Mouse (Mus musculus): Measurements from ENCODE around the gene Zcchc4. TPM values are rescaled to one million over a fixed set of nuclear protein-coding genes. Genes with fewer than 3 reads are reported as not detected.

Zcchc4 gene
- total and polyA plus RNA-seq, 3 experiments: 0.67 to 1.0 TPM; not detected in 1

DNA sequence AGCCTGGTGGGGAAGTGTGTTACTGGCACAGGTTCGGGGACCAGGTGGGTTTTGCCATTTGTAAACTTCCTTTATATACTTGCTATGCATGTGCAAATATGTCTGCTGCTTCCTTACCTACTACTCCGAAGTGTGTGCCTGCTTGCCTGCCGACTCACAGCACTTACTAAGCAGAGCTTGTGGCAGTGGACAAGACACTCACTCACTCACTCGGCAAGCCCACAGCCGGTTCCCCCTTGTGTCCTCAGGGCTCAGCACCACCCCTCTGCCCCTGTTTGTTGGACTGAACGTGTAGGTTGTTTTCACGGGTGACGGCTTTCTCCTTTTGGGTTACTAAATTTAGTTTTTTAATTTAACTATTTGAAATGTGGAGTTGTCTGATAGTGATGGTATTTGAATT is 31.1 kb downstream of the Zcchc4 start:
- Histone ChIP-seq H3K36me3 (ENCODE audit: control insufficient read depth in 1 of 2, insufficient read depth in 2 of 2, low read length in 2 of 2) (no peaks in the 10 kb centered on the region), H3K79me2 (ENCODE audit: control insufficient read depth, insufficient read depth, low read length, poor library complexity) (no peaks in the 10 kb centered on the region), H3K4me1 (ENCODE audit: control insufficient read depth in 1 of 2, insufficient read depth in 2 of 2, low read length in 2 of 2) (no peaks in the 10 kb centered on the region; a peak in 1 of 4 replicates), H3K27ac (ENCODE audit: control insufficient read depth, low read depth, low read length) (no peak overlapping the region), H3K4me3 (ENCODE audit: control insufficient read depth in 1 of 2, insufficient read depth in 1 of 2, low read depth in 2 of 2, low read length in 2 of 2) (no peak overlapping the region), H3K27me3 (ENCODE audit: control insufficient read depth in 1 of 2, insufficient read depth in 2 of 2, low read length in 2 of 2) (no peaks in the 10 kb centered on the region), H3K9me3 (replicated peaks; ENCODE audit: insufficient read depth, low read length) (no peaks in the 10 kb centered on the region), H3K9ac (ENCODE audit: control insufficient read depth, low read depth, low read length, poor library complexity, severe bottlenecking) (no peak overlapping the region)
- TF ChIP-seq POLR2AphosphoS2 (IDR thresholded peaks at IDR 0.05; ENCODE audit: low read length) (no peak), UBTF (IDR thresholded peaks at IDR 0.05; ENCODE audit: borderline replicate concordance, insufficient read depth, low read depth, low read length) (no peak), MXI1 (IDR thresholded peaks at IDR 0.05; ENCODE audit: low read depth, low read length) (no peak), NRF1 (IDR thresholded peaks at IDR 0.05; ENCODE audit: insufficient read depth, low read depth, low read length, poor library complexity, severe bottlenecking) (no peak), KAT2A (conservative IDR thresholded peaks at IDR 0.05; ENCODE audit: low read depth, low read length) (no peak), MYB (IDR thresholded peaks at IDR 0.05; ENCODE audit: low read depth, low read length) (no peak), TCF12 (IDR thresholded peaks at IDR 0.05; ENCODE audit: low read depth, low read length) (no peak), USF2 (IDR thresholded peaks at IDR 0.05; ENCODE audit: borderline replicate concordance in 1 of 2, insufficient read depth in 1 of 2, low read depth in 1 of 2, low read length in 2 of 2) (no peak), CHD2 (IDR thresholded peaks at IDR 0.05; ENCODE audit: low read length) (no peak), USF1 (IDR thresholded peaks at IDR 0.05; ENCODE audit: low read depth, low read length) (no peak), POLR2A (IDR thresholded peaks at IDR 0.05; ENCODE audit: control insufficient read depth in 1 of 2, insufficient read depth in 1 of 2, low read depth in 1 of 2, low read length in 2 of 2, poor library complexity in 1 of 2) (no peak), BHLHE40 (IDR thresholded peaks at IDR 0.05; ENCODE audit: borderline replicate concordance, low read depth, low read length) (no peak)
- no peak for DNase-seq (ENCODE audit: low read depth, low spot score)

- no peaks in the 10 kb centered on the region for H3K4me1 ChIP-seq (ENCODE audit: control insufficient read depth in 1 of 2, insufficient read depth in 2 of 2, low read length in 2 of 2)
- no peak overlapping the region for H3K4me3 ChIP-seq (ENCODE audit: control insufficient read depth in 1 of 2, insufficient read depth in 1 of 2, low read depth in 2 of 2, low read length in 2 of 2)
- DNase-seq (ENCODE audit: low read depth, low spot score): peak; percentile 20
- H3K9me3 ChIP-seq (replicated peaks; ENCODE audit: insufficient read depth, low read length): no peaks in the 10 kb centered on the region
- H3K27ac ChIP-seq (ENCODE audit: control insufficient read depth, low read depth, low read length): no peak overlapping the region
- H3K9ac ChIP-seq (ENCODE audit: control insufficient read depth, low read depth, low read length, poor library complexity, severe bottlenecking): no peak overlapping the region
- no peaks in the 10 kb centered on the region for H3K79me2 ChIP-seq (ENCODE audit: control insufficient read depth, insufficient read depth, low read length, poor library complexity)
- H3K27me3 ChIP-seq (ENCODE audit: control insufficient read depth in 1 of 2, insufficient read depth in 2 of 2, low read length in 2 of 2): no peaks in the 10 kb centered on the region
- TF ChIP-seq MXI1 (IDR thresholded peaks at IDR 0.05; ENCODE audit: low read depth, low read length): no peak
- no peak for TF ChIP-seq GABPA (IDR thresholded peaks at IDR 0.05; ENCODE audit: low read depth, low read length)
- no peak for TF ChIP-seq CHD1 (IDR thresholded peaks at IDR 0.05; ENCODE audit: low read depth, low read length)
- TF ChIP-seq ZC3H11A (IDR thresholded peaks at IDR 0.05; ENCODE audit: low read depth, low read length): no peak
- no peak for TF ChIP-seq CTCF (IDR thresholded peaks at IDR 0.05 in 2 of 3, conservative IDR thresholded peaks at IDR 0.05 in 1 of 3; ENCODE audit: control insufficient read depth in 1 of 3, insufficient read depth in 1 of 3, low read depth in 2 of 3, low read length in 3 of 3, poor library complexity in 1 of 3, severe bottlenecking in 1 of 3)
- no peak for TF ChIP-seq CHD2 (IDR thresholded peaks at IDR 0.05; ENCODE audit: low read length)
- TF ChIP-seq MYB (IDR thresholded peaks at IDR 0.05; ENCODE audit: low read depth, low read length): no peak
- TF ChIP-seq NRF1 (IDR thresholded peaks at IDR 0.05; ENCODE audit: insufficient read depth, low read depth, low read length, poor library complexity, severe bottlenecking): no peak
- TF ChIP-seq KAT2A (conservative IDR thresholded peaks at IDR 0.05; ENCODE audit: low read depth, low read length): no peak
- no peak for TF ChIP-seq E2F4 (IDR thresholded peaks at IDR 0.05; ENCODE audit: borderline replicate concordance, low read depth, low read length)
- no peak for TF ChIP-seq ZNF384 (IDR thresholded peaks at IDR 0.05; ENCODE audit: low read depth, low read length)
- H3K36me3 ChIP-seq (ENCODE audit: control insufficient read depth in 1 of 2, insufficient read depth in 2 of 2, low read length in 2 of 2): no peaks in the 10 kb centered on the region
Observed at GRCm38 (mm10) chr5:52807030-52807429, 31.8 kb downstream of the Zcchc4 start.

All from MEL (cell line).